Mouse (Mus musculus): Measurements from ENCODE around the gene C1qtnf12.

DNA sequence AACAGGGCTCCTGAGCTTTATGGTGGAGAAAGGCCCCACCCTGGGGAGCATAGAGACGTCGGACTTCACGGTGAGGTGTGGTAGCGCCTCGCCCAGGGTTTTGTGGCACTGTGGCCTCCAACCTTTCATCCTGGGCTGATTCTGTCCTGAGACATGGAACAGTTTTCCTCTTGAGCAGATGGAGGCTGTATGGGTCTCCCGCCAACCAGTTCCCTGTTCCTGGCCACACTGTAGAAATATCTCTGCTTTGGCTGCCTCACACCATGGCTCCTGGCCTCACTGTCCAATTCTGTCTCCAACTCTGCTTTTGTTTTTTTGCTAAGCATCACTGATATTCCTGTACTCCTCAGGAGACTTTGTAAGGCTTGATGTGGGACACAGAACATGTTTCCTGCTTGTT, 6.6 kb upstream of the C1qtnf12 start:
- no peak for TF ChIP-seq EP300 (IDR thresholded peaks at IDR 0.05; ENCODE audit: insufficient read depth, low read depth, low read length)
- no peak for TF ChIP-seq CTCF (IDR thresholded peaks at IDR 0.05)
- TF ChIP-seq POLR2A (IDR thresholded peaks at IDR 0.05; ENCODE audit: insufficient read depth, low read depth, low read length) = no peak

Measured in heart, adult 2 months (tissue).